Comparison of ENCODE assay signal across 18 mouse cellular contexts in the genomic region with DNA sequence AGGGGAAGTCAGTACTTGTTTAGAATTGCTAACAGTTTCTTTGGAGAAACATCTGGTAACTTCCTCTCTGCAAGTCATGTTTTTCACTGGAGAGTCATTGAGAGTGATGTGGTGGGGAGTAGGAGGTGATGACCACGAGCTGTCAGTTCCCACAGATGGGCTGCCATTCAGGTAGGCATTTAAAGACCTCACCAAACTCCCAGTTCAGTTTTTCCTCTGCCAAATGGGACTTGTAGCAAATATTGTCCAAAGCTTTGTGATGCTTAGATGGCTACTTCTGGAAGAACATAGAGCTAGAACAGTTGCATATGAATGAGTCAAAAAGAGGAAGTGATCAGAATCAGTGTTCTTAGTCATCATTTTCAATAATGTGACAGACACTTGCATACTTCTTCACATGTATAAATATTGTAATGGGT. TPM values are rescaled to one million over a fixed set of nuclear protein-coding genes. Genes with fewer than 3 reads are reported as not detected.
A peak's percentile ranks its signal among the peaks of the same experiment; 100 is the strongest.
DNase-seq lines count a peak whose midpoint lies in the region; ATAC-seq and TF ChIP-seq lines count a peak whose summit lies in the region.
"Had no signal": no experiment of that assay in that cellular context is flagged by ENCODE, and none has a peak within 500 bp of the region (broad histone marks: within the 10 kb centered on the region; RNA-seq: fewer than 3 reads in every experiment).

No protein-coding gene starts in this region.

- peak; percentile 45 for ATAC-seq in liver, postnatal 0 days
- no peak for ATAC-seq in liver, embryonic 11.5 days (replicated peaks; ENCODE audit: low FRiP score)
- peak; percentile 91 for ATAC-seq in megakaryocyte progenitor cell, adult 5-6 weeks (replicated peaks; ENCODE audit: poor library complexity)

- no peak overlapping the region for H3K9ac ChIP-seq in liver, postnatal 0 days (replicated peaks)
- H3K9ac ChIP-seq in liver, embryonic 11.5 days (ENCODE audit: low read depth, low read length): no peak overlapping the region
- H3K9ac ChIP-seq: heart, embryonic 13.5 days had no signal

- DNase-seq in liver, postnatal 0 days: peak; percentile 12
- DNase-seq in liver, embryonic 11.5 days (ENCODE audit: low spot score): no peak
- DNase-seq in MEL-GATA-1-ER (ENCODE audit: extremely low read depth, low read depth): peak; percentile 90
- no peak for DNase-seq in retina, postnatal 1 day
- no peak for DNase-seq in cerebellum, adult 11-12 months
- DNase-seq in kidney, postnatal 14 days: no peak
- DNase-seq: adrenal gland, postnatal 10 days; cerebellum, adult 9-10 months; gastrocnemius, postnatal 10 days; kidney, adult 2 months; kidney, postnatal 25 days; lung, adult 2 months; thymus, adult 18-20 months had no signal

- no peak overlapping the region for H3K4me2 ChIP-seq in liver, postnatal 0 days (ENCODE audit: low read depth, low read length)
- no peak overlapping the region for H3K4me2 ChIP-seq in liver, embryonic 11.5 days
- H3K4me2 ChIP-seq: heart, embryonic 13.5 days had no signal

- TF ChIP-seq CTCF in liver, postnatal 0 days (IDR thresholded peaks at IDR 0.05; ENCODE audit: low read depth): no peak

- H3K4me3 ChIP-seq in liver, postnatal 0 days (ENCODE audit: low read depth, low read length): no peak overlapping the region
- H3K4me3 ChIP-seq in liver, embryonic 11.5 days (ENCODE audit: low read depth, low read length): no peak overlapping the region
- H3K4me3 ChIP-seq: forebrain, embryonic 10.5 days; heart, embryonic 13.5 days; hindbrain, embryonic 10.5 days had no signal

- H3K9me3 ChIP-seq in liver, postnatal 0 days (ENCODE audit: low read length): no peaks in the 10 kb centered on the region
- H3K9me3 ChIP-seq in liver, embryonic 11.5 days (ENCODE audit: control insufficient read depth, low read length): no peaks in the 10 kb centered on the region
- H3K9me3 ChIP-seq: forebrain, embryonic 10.5 days; heart, embryonic 13.5 days; hindbrain, embryonic 10.5 days had no signal

- H3K36me3 ChIP-seq in liver, postnatal 0 days (replicated peaks; ENCODE audit: insufficient read depth, low read length): no peaks in the 10 kb centered on the region
- no peaks in the 10 kb centered on the region for H3K36me3 ChIP-seq in liver, embryonic 11.5 days (ENCODE audit: control insufficient read depth, insufficient read depth, low read length)
- H3K36me3 ChIP-seq: forebrain, embryonic 10.5 days; heart, embryonic 13.5 days; hindbrain, embryonic 10.5 days had no signal

- no peaks in the 10 kb centered on the region for H3K27me3 ChIP-seq in liver, postnatal 0 days (ENCODE audit: insufficient read depth, low read length)
- no peaks in the 10 kb centered on the region for H3K27me3 ChIP-seq in liver, embryonic 11.5 days (replicated peaks; ENCODE audit: control insufficient read depth, insufficient read depth, low read length)
- H3K27me3 ChIP-seq: heart, embryonic 13.5 days had no signal

- 17% methylated on average over 1 of the region's 1 CpGs for WGBS in liver, postnatal 0 days (ENCODE audit: insufficient replicate concordance)
- WGBS in liver, embryonic 11.5 days: 29% methylated on average over 1 of the region's 1 CpGs

- TF ChIP-seq EP300 in liver, postnatal 0 days (IDR thresholded peaks at IDR 0.05; ENCODE audit: low read depth): no peak

- peak overlapping the region; percentile 53; the same call in 1 of the 2 replicates for H3K27ac ChIP-seq in liver, postnatal 0 days (ENCODE audit: low read depth)
- H3K27ac ChIP-seq in liver, embryonic 11.5 days (ENCODE audit: low read depth, low read length): no peak overlapping the region
- H3K27ac ChIP-seq: forebrain, embryonic 10.5 days; heart, embryonic 13.5 days; hindbrain, embryonic 10.5 days had no signal

- no peaks in the 10 kb centered on the region for H3K4me1 ChIP-seq in liver, postnatal 0 days (ENCODE audit: insufficient read depth)
- no peaks in the 10 kb centered on the region for H3K4me1 ChIP-seq in liver, embryonic 11.5 days (replicated peaks; ENCODE audit: control insufficient read depth, insufficient read depth, low read length)
- H3K4me1 ChIP-seq: forebrain, embryonic 10.5 days; heart, embryonic 13.5 days; hindbrain, embryonic 10.5 days had no signal

RNA-seq across cellular contexts. Expression of a gene that starts 5.8 kb away (rescaled TPM):
- 0.12 and 0.19 TPM in 2 replicates for polyA plus RNA-seq in liver, postnatal 0 days (2015; fragmentation: Nextera tagmentation; extraction: Ambion mirVana)
- 0.53 and 1.0 TPM in 2 replicates for polyA plus RNA-seq in liver, embryonic 11.5 days (2014; fragmentation: Nextera tagmentation; extraction: Ambion mirVana)
- total RNA-seq in megakaryocyte progenitor cell, adult 5-6 weeks (2015): 0.29 TPM in 1 of 2 replicates, not detected in the other
- total RNA-seq in megakaryocyte progenitor cell, adult 5-6 weeks (2017): 4.5 TPM in 1 of 2 replicates, not detected in the other
- polyA plus RNA-seq: neural tube, embryonic 14.5 days had no signal

Comparison
In these comparisons a context has a peak if more than half of its experiments do, and no peak if none do; other contexts are left out.
1. DNase-seq: peak in liver, postnatal 0 days (single experiment) and MEL-GATA-1-ER (single experiment); none in liver, embryonic 11.5 days (single experiment), retina, postnatal 1 day (single experiment), cerebellum, adult 11-12 months (single experiment) and kidney, postnatal 14 days (single experiment).